Mouse (Mus musculus) G1E (cell line): ENCODE measurements around the gene Rb1.

Source experiments
- CTCF ChIP-seq: IDR thresholded peaks from 2 replicates; pipeline ENCODE4 v1.5.1; 2012; ENCODE audit warnings: low read depth, low read length, inconsistent platforms, mixed read lengths
- GATA1 ChIP-seq: IDR thresholded peaks from 2 replicates; pipeline ENCODE4 v1.6.1; 2012; ENCODE audit warnings: borderline replicate concordance, low read length, inconsistent platforms, mixed read lengths
- GATA2 ChIP-seq: IDR thresholded peaks from 2 replicates; pipeline ENCODE4 v1.6.1; 2012; ENCODE audit warnings: low read depth, low read length, inconsistent platforms, borderline replicate concordance

DNA sequence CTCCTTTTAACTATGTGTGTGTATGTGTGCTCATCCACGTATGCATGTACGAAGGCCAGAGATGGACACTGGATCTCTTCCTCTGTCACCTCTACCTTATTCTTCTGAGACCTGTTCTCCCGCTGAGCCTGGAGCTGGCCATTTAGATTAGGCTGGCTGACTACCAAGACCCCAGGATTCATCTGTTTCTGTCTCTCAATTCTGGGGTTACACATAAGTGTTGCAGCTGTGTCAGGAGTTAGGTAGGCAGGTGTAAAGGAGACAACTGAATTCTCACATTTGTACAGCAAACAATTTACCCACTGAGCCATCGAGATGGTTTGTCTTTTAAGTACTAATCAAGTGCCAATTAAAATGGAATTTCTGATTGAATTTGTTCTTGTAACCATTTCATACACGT is 12.7 kb downstream of the Rb1 start:
- no peak for TF ChIP-seq GATA2
- no peak for TF ChIP-seq CTCF
- no peak for TF ChIP-seq GATA1
